Mouse (Mus musculus): ENCODE results near the gene Ank3. TPM values are rescaled to one million over a fixed set of nuclear protein-coding genes. Genes with fewer than 3 reads are reported as not detected.
"Not testable (repeated sequence)": the region's sequence is repeated elsewhere in the genome, so short reads cannot be mapped to it uniquely, and the experiment has no call there.

Gene Ank3
- total RNA-seq (2022): 100 to 1,000 TPM in 1 of 4 experiments, 10 to 100 TPM in 3; 81.4 to 115 (median 89.6) TPM

DNA sequence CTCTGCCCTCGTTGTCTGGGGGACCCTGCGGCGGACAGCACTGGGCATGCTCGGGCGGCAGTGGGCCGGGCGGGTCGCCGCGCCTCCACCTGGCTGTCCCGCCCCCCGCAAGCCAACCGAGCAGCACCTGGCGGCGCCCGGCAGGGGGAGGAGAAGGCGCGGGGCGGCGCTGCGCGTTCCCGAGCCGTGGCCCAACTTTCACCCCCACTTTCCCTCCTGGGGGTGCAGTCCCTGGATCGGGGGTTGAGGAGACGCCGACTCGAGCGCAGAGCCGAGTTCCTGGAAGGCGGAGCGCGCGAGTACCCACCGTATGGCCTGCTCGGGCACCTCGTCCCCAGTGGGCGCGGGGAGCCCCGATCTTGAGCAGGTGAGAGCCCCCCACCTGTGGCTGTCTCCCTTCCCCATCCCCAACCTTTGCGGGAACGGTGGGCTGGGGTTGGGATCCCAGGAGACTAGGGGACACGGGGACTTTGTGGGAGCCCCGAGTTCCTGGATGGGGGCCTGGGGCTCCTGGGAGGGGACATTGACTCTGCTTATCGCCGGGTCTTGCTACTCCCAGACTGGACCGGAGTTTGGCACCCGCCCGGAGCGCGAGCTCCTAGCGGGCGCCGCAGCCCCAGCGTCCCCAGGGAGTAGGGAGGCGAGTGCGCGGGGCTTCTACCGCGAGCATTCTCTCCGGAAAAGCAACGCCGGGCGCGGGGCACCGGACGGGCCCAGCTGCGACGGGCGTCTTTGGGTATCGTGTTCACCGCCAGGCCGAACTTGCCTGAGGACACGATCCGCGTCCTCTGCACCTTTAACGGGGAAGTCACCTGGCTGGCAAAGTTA lies at the start of gene Ank3:
Gene Ank3, plus strand, starts transcription at position 11 of the 828 bp plus-strand sequence.
- DNase-seq (ENCODE audit: low spot score in 2 of 2): no peak

DNA sequence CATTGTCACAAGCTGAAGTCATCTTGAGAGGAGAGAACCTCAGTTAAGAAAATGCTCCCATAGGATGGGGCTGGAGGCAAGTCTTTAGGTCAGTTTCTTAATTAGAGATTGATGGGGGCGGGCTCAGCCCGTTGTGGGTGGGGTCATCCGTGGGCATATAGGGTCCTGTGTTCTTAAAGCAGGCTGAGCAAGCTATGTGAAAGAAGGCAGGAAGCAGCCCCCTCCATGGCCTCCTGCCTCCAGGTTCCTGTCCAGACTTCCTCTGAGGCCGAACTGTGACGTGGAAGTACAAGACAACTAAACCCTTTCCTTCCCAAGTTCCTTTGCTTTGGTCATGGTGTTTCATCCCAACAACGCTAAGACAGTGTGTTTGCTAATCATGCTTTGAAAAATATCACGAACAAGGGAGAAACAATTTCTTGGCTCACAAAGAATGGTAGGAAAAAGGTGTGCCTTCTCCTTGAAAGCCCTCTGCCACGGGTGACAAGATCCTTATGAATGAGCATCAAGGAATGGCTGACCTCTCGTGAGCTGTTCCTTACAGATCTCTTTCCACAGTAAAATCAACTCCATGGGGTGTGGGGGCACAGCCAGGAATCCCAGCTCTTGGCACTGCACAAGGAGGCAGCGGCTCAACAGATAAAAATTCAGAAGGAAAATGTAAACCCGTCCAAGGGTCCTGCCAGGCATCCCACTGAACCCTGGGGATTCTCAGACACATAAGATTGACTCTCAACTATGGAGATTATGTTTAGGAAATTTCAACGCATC lies 47.3 kb upstream of the Ank3 start:
- DNase-seq (ENCODE audit: low spot score in 2 of 2): no peak

DNA sequence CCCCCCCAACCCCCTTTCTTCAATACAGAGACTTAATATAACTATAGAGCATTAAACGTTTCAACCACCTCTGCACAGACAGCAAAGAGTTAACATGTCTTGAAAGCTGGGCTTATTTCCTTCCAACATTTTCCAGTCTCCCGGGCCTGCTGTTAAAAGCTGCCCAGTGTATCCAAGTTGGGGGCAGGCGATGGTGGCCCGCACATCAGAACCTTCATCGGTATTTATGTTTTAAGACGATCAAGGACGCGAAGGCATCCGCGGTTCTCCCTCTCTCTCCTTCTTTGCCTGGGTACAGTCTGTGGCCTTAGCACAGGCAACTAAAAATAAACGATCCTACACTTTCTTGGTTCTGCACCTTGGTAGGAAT lies 46.7 kb upstream of the Ank3 start:
- DNase-seq (ENCODE audit: low spot score in 2 of 2): no peak

DNA sequence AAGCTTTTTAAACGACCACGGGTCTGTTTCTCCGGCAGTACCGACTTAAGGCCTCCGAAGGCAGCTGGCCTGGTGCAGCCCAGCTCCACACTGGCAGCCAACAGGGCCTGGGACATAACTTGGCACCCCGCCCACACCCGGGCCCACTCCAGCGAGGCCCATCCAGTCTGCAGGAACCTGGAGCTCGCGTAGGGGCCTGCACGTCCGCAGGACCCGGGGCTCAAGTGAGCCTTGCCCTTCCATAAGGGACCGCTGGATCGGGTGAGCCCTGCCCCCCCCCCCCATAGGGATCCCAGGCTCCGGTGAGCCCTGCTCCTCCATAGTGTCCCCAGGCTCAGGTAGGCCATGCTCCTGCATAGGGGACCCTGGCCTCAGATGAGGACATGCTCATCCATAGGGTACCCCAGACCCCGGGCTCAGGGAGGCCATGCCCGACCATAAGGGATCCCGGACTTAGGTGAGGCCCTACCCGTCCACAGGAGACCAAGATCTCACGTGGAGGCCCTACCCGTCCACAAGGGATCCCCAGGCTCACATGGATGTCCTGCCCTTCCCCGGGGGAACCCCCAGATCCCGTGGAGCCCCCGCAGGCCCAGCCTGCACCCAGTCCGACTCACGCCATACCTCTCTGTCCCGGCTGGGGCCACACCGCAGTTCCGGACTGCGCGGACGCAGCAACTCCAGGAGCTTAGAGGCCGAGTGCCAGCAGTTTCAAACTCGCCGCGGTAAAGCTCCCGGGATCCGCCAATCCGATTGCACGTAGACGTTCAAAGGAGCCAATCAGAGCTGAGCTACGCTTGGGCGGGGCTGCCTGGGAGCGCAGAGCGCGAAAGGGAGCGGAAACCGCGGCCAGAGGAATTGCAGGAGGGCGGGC lies 46.1 kb upstream of the Ank3 start, which contains the start of gene Cdk1:
Gene Cdk1, minus strand, starts transcription at position 727 of the 874 bp plus-strand sequence.
- peak; percentile 93 to 94 for DNase-seq (ENCODE audit: low spot score in 2 of 2)

- DNase-seq (ENCODE audit: low spot score in 2 of 2): not testable (repeated sequence)
Observed at GRCm38 (mm10) chr10:69353086-69353479, 45.5 kb upstream of the Ank3 start.

DNA sequence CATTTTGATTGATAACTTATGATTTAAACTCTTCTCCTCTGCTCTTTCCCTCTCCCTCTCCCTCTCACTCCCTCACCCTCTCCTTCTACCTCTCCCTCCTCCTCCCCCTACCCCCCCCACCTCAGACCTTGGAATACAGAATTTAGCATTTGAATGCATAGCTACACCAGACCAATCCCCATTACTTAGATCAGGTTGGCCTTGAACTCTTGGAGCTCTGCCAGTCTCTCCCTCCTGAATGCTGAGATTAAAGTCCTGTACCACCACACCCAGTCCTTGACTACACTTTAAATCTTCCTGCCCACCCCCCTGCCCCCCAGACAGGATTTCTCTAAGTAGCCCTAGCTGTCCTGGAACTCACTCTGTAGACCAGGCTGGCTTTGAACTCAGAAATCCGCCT lies 38.9 kb upstream of the Ank3 start:
- DNase-seq (ENCODE audit: low spot score in 2 of 2): no peak

DNA sequence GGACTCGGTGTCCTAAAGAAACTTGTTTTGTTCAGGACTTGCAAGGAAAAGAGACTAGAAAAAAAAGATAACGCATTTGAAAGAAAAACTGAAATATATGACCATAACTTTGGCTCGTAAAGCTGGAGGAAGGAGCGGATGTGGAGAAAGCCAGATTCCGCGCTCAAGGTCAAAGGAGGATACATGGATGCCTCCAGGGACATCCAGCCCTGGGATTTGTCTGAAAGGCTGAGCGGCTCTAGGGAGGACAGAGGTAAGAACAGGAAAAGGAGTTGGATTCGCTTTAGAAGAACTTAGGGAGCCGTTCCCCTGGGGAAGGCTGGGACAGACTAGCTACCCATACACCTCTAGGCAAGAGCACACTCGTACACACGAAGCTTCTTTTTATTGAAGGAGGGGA lies 32.4 kb upstream of the Ank3 start:
- no peak for DNase-seq (ENCODE audit: low spot score in 2 of 2)

DNA sequence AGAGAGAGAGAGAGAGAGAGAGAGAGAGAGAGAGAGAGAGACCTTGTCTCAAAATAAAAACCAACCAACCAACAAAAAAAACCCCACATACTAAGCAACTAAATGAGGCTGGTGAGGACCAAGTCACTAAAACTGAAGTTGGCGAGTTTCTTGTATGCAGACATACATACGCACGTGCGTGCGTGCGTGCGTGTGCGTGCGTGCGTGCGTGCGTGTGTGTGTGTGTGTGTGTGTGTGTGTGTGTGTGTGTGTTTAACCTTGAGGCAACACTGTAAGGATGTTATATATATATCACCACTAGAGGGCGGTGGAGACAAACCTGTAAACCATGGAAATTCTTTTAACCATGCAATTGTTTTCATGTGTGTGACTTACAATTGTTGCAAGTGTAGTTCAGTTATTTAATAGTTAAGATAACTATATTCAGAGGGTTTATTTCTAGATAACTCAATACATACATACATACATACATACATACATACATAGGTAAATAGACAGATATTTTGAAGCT lies 31.6 kb upstream of the Ank3 start:
- no peak for DNase-seq (ENCODE audit: low spot score in 2 of 2)

DNA sequence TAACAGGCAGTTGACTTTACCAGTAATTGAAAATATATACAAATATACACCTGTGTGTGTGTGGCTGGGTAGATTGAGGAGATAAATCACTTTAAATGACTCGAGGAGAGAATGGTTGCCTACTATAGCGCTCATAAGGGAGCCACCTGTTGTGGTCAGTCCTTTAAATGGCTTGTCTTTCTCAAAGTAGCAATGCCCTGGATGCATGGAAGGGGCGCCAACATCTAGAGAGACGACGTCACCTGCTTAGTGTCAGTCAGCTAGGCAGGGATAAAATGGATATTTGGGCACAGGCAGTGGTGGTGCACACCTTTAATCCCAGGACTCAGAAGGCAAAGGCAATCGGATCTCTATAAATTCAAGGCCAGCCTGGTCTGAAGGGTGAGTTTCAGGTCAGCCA lies 29.3 kb upstream of the Ank3 start:
- no peak for DNase-seq (ENCODE audit: low spot score in 2 of 2)

DNA sequence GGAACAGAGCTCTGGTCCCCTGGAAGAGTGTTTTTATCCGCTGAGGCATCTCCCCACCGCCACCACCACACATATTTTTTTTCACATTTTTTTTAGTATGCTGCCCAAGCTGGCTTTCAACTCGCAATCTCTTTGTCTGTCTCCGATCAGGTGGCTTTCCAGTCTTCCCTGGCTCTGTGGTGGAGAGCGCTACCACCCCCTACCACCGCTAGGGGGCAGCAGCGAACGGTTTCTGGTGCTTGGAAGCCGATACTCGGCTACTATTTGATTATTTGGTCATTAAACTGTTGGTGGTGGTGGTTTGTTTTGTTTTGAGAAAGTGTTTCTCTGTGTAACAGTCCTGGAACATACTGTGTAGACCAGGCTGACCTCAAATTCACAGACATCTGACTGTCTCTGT lies 27.1 kb upstream of the Ank3 start:
- no peak for DNase-seq (ENCODE audit: low spot score in 2 of 2)

DNA sequence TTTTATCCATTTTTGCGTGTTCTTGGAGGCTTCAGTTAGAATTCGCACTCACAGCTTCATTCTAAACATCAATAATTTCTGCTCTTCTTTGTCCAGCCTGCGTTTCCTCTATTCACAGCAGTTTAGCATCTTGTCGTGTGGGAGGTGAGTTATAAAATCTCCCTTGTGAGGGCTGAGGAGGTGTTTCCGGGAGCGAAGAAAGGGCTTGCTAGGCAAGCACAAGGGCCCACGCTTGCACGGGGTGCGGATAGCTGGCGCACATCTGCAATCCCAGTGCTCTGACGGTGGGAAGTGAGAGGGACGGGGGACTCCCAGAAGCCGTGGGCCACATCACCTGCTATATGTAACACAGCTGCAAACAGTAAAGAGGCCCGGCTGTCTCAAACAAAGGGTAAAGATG lies 26.5 kb upstream of the Ank3 start:
- DNase-seq (ENCODE audit: low spot score in 2 of 2): no peak

DNA sequence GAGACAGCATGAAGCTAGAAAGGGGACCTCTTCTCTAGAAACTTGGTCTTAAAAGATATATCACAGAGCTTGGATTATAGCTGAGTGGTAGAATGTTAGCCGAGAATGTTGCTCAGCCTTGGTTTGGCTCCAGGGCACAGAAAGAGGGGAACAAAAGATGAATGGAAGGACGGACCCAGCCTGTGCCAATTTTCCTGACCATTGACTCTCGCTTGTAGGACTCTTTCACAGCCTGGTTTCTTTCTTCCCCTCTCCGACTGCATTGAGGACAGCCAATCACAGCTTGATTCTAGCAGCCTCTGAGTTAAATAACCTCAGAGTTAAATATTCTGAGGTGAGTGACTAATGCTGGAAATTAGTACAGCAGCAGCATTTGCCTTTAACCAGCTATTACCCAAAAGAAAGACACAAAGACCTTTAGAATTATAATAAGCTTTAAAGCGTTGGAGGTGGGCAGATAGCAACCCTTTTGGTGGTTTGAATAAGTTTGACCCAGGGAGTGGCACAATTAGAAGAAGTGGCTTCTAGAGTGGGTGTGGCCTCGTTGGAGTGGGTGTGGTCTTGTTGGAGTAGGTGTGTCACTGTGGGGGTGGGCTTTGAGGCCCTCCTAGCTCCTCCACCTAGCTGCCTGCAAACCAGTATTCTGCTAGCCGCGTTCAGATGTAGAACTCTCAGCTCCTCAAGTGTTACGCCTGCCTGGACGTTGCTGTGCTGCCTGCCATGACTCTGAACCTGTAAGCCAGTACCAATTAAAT lies 24.6 kb upstream of the Ank3 start:
- no peak for DNase-seq (ENCODE audit: low spot score in 2 of 2)

DNA sequence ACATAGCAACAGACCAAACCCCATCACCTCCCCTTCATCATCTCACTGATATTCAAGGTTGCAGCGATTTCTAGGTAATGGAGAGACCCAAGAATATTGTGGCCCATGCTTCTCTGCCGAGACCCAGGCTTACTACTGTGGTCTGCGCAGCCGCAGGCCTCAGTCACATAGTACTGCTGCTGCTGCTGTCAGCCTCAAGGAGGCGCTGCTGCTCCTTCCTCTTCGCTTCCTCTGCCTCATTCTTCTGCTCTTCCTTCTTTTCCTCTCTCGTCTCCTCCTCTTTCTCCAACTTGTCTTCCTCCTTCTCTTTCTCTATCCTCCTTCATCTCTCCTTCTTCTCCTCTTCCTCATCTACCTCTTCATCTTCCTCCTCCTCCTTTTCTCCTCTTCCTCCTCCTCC lies 23.4 kb upstream of the Ank3 start:
- no peak for DNase-seq (ENCODE audit: low spot score in 2 of 2)

GRCm38 (mm10) chr10:69383186-69383585 lies 15.4 kb upstream of the Ank3 start:
- no peak for DNase-seq (ENCODE audit: low spot score in 2 of 2)

DNA sequence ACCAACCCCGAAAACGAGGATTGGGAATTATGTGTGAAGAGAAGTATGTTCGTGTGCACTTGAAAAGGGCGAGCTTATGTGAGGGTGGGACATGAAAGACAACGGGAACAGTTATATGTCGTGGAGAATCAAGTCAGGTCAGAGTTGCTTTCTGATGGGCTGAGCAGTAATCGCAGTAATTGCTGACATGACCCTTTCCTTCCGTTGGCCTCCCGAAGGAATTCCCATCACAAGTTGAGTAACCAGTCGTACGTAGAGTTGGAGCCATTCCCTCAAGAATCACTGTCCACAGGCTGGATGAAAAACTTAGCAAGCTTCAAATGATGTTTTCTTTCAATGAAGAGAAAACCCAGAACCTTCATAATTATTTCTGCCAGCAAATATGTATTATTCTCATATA lies 13.9 kb upstream of the Ank3 start:
- no peak for DNase-seq (ENCODE audit: low spot score in 2 of 2)

- no peak for DNase-seq (ENCODE audit: low spot score in 2 of 2)
Observed at GRCm38 (mm10) chr10:69385136-69385535, 13.4 kb upstream of the Ank3 start.

- no peak for DNase-seq (ENCODE audit: low spot score in 2 of 2)
Observed at GRCm38 (mm10) chr10:69386767-69387166, 11.8 kb upstream of the Ank3 start.

- DNase-seq (ENCODE audit: low spot score in 2 of 2): no peak
Observed at GRCm38 (mm10) chr10:69389511-69389910, 9.1 kb upstream of the Ank3 start.

- DNase-seq (ENCODE audit: low spot score in 2 of 2): no peak
Observed at GRCm38 (mm10) chr10:69398197-69398762, 293 bp upstream of the Ank3 start.

DNA sequence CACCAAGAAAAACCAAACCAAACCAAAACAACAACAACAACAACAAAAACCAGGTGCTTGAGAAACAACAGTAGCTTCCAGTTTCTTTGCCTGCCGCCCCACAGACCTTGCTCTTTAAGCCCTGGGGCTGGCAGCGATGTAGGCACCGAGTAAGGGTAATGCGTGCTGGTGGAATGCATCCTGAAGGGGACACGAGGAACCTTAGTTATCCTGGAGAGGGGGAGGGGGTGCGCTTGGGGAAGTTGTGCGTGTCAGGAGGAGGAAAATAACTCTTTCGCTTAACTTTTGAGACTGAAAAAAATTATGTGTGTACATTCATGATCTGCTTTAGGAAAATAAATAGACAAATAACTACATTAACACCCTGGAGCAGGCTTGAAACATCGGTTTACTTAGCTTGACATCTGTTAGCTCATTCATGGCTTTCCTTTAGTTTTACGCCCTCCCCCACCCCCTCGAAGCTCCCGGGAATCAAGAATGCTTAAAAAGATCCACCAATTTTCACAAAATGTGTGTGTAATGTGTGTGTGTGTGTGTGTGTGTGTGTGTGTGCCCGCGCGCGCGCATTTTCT lies 1.3 kb downstream of the Ank3 start:
- DNase-seq (ENCODE audit: low spot score in 2 of 2): no peak
